Mouse (Mus musculus) hindbrain, embryonic 10.5 days (tissue): Measurements from ENCODE around the gene Cdk2ap2. TPM values are rescaled to one million over a fixed set of nuclear protein-coding genes. Genes with fewer than 3 reads are reported as not detected.
"Not testable (repeated sequence)": the region's sequence is repeated elsewhere in the genome, so short reads cannot be mapped to it uniquely, and the experiment has no call there.

ENCODE experiments used
- DNase-seq: peaks from one replicate; pipeline ENCODE4 v3.0.0-alpha.2; 2017; ENCODE audit warnings: low spot score
- H3K27ac ChIP-seq: fragments of 300-500 bp; sonication (generic); 2 replicates; pipeline ENCODE4 v1.5.1; 2016; ENCODE audit warnings: mild to moderate bottlenecking, moderate library complexity
- H3K27me3 ChIP-seq: fragments of 300-500 bp; sonication (generic); 2 replicates; pipeline ENCODE4 v1.6.1; 2016; ENCODE audit warnings: mild to moderate bottlenecking; ENCODE audit not compliant: poor library complexity, insufficient read depth, severe bottlenecking
- H3K36me3 ChIP-seq: fragments of 300-500 bp; sonication (generic); 2 replicates; pipeline ENCODE4 v1.6.1; 2016; ENCODE audit warnings: mild to moderate bottlenecking, moderate library complexity
- H3K4me1 ChIP-seq: fragments of 300-500 bp; sonication (generic); replicated peaks from 2 replicates; pipeline ENCODE4 v1.6.1; 2016; ENCODE audit warnings: mild to moderate bottlenecking
- H3K4me3 ChIP-seq: fragments of 300-500 bp; sonication (generic); 2 replicates; pipeline ENCODE4 v1.5.1; 2016; ENCODE audit warnings: mild to moderate bottlenecking, moderate library complexity
- H3K9me3 ChIP-seq: fragments of 300-500 bp; sonication (generic); 2 replicates; pipeline ENCODE4 v1.6.1; 2016; ENCODE audit warnings: mild to moderate bottlenecking, moderate library complexity
- WGBS: fragments of 180-500 bp; shearing (Covaris S2); methylation state at CpG from one replicate; pipeline ENCODE4 v1.1.7; 2016; 5-methylcytosine and 5-hydroxymethylcytosine counted together
- polyA plus RNA-seq: library from polyadenylated mRNA; unstranded; fragments of >200 nt; fragmentation: Nextera tagmentation; extraction: Ambion mirVana; gene quantifications from 2 replicates; pipeline ENCODE4 v1.2.1, GENCODE M21; 2016

The Cdk2ap2 gene
- polyA plus RNA-seq, 1 experiment from 2014 or later: 93.3 TPM

DNA sequence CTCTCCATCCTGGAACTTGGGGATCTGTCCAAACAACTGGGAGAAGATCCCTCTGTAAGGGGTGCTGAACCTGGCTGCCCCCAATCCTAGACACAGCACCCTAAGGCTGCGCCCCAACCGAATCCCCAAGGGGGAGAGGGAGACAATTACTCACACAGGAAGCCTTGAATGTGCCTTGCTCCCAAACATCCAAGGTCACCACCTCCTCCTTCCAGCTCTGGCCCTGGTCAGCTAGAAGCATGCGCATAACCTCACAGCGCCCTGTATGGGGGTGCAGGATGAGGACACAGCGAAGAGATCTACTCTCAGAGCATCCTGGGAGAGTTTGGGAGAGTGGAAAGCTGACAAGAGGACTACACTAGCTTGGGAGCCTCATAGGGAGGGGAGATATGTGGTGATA lies 38.4 kb upstream of the Cdk2ap2 start:
- H3K27me3 ChIP-seq: no peaks in the 10 kb centered on the region
- no peaks in the 10 kb centered on the region for H3K36me3 ChIP-seq
- no peaks in the 10 kb centered on the region for H3K9me3 ChIP-seq
- DNase-seq: no peak
- no peak overlapping the region for H3K27ac ChIP-seq
- no peak overlapping the region for H3K4me3 ChIP-seq
- 86% methylated on average over 5 of the region's 5 CpGs for WGBS
- peaks cover 12% of the 10 kb centered on the region for H3K4me1 ChIP-seq

DNA sequence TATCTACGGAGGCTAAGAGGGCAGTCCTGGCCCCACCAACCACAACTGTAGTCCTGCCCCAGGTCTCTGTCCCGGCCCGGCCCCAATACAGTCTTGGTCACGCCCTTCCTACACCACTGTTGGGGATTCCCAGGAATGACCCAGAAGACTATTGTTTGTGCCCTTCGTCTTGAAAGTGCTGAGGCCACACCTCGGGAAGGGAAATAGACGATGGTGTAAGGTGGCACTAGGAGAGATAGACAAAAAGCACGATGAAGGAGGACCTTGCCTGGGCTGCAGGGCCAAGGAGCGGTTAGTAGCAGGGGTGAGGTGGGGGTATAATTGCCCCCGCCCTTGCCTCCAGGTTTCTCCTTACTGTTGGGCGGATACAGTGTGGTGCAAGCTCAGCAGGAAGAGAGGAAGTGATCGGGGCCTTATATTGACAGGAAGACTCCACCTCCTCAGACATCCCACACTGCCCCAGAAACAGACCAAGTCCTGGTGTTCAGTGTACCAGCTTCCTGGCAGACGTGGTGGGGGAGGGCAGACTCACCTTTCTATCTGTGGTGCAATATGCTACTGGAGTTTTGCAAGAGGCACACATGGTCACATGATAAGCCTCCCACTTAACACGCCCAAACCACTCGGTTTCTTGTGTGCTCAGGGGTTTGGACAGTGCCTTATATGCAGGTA lies 37.8 kb upstream of the Cdk2ap2 start, which contains the start of gene Gstp3:
Gene Gstp3, minus strand, starts transcription at position 501 of the 672 bp plus-strand sequence.
- Histone ChIP-seq H3K9me3 (no peaks in the 10 kb centered on the region), H3K4me3 (no peak within 1 kb of the TSS), H3K27me3 (no peaks in the 10 kb centered on the region), H3K27ac (no peak within 1 kb of the TSS), H3K4me1 (peaks cover 12% of the 10 kb centered on the region), H3K36me3 (no peaks in the 10 kb centered on the region)
- no peak for DNase-seq
- WGBS: 83% methylated on average over 15 of the region's 15 CpGs

DNA sequence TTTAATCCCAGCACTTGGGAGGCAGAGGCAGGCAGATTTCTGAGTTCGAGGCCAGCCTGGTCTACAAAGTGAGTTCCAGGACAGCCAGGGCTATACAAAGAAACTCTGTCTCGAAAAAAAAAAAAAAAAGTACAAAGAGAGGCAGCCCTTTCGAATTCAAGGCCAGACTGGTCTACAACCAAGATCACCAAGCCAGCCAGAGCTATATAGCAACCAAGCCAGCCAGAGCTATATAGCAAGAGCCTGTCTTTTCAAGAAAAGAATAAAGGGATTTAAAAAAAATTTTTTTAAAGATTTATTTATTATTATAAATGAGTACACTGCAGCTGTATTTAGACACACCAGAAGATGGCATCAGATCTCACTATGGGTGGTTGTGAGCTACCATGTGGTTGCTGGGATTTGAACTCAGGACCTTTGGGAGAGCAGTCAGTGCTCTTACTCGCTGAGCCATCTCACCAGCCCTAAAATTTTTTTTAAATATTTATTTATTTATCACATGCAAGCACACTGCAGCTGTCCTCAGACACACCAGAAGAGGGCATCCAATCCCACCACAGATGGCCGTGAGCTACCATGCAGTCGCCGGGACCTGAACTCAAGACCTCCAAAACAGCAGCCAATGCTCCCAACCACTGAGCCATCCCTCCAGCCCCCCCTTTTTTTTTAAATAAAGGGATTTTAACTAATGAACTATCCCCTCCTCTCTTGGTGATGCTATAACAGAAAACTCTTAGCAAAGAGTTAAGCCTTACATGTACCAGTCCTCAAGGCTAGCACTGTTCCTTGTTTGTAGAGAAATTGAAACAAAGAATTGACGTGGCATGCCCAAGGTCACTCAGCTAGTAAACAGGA lies 36.7 kb upstream of the Cdk2ap2 start:
- not testable (repeated sequence) for H3K27ac ChIP-seq, H3K4me3 ChIP-seq, DNase-seq, H3K36me3 ChIP-seq, H3K27me3 ChIP-seq, H3K9me3 ChIP-seq
- H3K4me1 ChIP-seq: peaks cover 12% of the 10 kb centered on the region
- 88% methylated on average over 8 of the region's 8 CpGs for WGBS

DNA sequence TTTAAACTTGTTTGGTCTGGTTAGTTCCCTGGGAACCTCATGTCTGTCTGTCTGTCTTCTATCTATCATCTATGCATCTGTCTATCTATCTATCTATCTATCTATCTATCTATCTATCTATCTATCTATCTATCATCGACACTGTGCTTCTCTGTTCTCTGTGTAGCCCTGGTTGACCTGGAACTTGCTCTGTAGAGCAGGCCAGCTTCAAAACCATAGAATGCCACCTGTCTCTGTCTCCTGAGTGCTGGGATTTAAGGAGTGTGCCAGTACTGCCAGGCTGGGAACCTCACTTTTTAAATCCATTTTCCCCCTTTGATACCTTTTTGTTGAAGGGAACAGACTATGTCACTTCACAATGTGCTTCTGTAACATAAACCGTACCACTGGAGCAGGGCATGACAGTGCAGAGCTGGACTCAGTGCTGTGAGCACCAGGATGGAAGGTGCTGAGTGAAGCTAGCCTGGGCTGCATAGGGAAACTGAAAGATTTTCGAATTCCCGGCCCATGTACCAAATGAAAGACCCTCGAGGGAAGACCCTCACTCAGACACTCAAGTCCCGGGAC lies 36.0 kb upstream of the Cdk2ap2 start:
- 93% methylated on average over 6 of the region's 6 CpGs for WGBS
- no peaks in the 10 kb centered on the region for H3K27me3 ChIP-seq
- DNase-seq: no peak
- no peak overlapping the region for H3K4me3 ChIP-seq
- H3K36me3 ChIP-seq: no peaks in the 10 kb centered on the region
- no peaks in the 10 kb centered on the region for H3K9me3 ChIP-seq
- peaks cover 8% of the 10 kb centered on the region; the same call in 1 of the 2 replicates for H3K4me1 ChIP-seq
- H3K27ac ChIP-seq: no peak overlapping the region

DNA sequence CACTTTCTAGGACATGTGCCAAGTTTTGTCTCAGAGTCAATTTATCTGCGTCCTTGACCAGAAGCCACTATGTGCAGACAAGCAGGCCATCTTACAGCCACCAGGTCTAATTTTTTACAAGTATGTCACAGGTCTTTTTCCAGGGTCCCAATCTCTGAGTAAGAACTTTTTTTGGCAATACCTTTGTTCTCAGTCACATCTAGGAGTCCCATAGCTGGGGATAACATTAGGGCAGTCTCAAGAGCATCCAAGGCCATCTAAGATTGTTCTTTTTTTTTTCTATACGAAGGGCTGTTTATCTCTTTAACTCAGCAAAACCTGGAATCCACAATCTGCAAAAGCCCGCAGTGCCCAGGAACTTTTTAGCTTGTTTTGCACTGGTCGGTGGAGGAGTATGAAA lies 33.6 kb upstream of the Cdk2ap2 start:
- WGBS: 83% methylated on average over 4 of the region's 4 CpGs
- not testable (repeated sequence) for H3K27me3 ChIP-seq, H3K36me3 ChIP-seq, H3K9me3 ChIP-seq, H3K27ac ChIP-seq, H3K4me3 ChIP-seq, DNase-seq, H3K4me1 ChIP-seq

DNA sequence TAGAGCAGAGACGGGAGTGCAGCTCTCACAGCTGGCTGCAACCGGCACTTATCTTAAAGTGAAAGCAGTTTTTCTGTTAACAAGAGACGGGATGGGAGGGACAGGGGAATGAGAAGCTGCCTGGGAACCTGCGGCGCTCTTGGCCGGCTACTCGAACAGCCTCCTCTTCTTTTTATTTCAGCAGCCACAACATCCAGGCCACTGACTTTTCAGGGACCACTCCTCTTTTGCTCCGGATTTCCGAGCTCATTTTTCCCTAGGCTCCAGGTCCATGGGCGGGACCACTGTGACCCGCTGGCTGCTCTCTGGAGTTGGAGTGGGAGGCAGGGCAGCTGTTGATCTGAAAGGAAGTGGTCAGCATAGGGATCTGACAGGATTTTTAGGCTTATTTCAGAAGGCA lies 32.5 kb upstream of the Cdk2ap2 start:
- H3K27ac ChIP-seq, H3K9me3 ChIP-seq, H3K4me3 ChIP-seq, H3K4me1 ChIP-seq, H3K36me3 ChIP-seq, DNase-seq, H3K27me3 ChIP-seq: not testable (repeated sequence)
- 54% methylated on average over 7 of the region's 11 CpGs for WGBS

DNA sequence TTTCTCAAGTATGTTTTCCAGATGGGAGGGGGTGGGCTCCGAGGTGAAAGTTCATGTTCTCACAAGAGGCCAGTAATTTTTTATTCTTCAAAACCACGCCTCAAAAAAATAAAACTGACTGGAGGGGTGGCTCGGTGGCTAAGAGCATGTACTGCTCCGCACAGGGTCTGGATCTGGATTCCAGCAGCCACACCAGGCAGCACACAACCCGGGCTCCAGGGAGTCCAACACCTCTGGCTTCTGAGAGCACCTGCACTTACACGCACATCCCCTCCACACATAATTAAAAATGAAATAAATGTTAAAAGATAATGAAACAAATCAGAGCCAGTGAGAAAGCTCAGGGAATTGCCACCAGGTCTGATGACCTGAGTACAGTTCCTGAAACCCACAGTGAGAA lies 30.7 kb upstream of the Cdk2ap2 start:
- DNase-seq: no peak
- H3K27ac ChIP-seq: no peak overlapping the region
- no peak overlapping the region for H3K4me3 ChIP-seq
- 91% methylated on average over 6 of the region's 6 CpGs for WGBS
- peaks cover 5% of the 10 kb centered on the region; the same call in 1 of the 2 replicates for H3K4me1 ChIP-seq
- H3K27me3 ChIP-seq: no peaks in the 10 kb centered on the region
- H3K36me3 ChIP-seq: no peaks in the 10 kb centered on the region
- no peaks in the 10 kb centered on the region for H3K9me3 ChIP-seq

DNA sequence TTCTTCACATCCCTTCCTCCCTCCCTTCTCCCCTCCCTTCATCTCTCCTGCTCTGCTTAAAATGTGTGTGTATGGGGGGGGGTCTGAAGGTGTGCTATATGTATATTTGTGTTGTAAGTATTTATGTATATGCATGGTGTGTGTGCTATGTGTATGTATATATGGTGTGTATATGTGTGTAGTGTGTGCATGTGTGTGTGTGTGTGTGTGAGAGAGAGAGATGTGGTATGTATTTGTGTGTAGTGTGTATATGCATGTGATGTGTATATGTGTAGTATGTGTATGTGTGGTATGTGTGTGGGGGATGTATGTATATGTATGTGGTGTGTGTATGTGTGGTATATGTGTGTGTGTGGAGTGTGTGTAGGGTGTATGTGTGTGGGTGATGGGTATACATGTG lies 30.1 kb upstream of the Cdk2ap2 start:
- Histone ChIP-seq H3K9me3 (no peaks in the 10 kb centered on the region), H3K4me3 (no peak overlapping the region), H3K27me3 (no peaks in the 10 kb centered on the region), H3K27ac (no peak overlapping the region), H3K36me3 (no peaks in the 10 kb centered on the region), H3K4me1 (peaks cover 5% of the 10 kb centered on the region; the same call in 1 of the 2 replicates)
- DNase-seq: no peak

DNA sequence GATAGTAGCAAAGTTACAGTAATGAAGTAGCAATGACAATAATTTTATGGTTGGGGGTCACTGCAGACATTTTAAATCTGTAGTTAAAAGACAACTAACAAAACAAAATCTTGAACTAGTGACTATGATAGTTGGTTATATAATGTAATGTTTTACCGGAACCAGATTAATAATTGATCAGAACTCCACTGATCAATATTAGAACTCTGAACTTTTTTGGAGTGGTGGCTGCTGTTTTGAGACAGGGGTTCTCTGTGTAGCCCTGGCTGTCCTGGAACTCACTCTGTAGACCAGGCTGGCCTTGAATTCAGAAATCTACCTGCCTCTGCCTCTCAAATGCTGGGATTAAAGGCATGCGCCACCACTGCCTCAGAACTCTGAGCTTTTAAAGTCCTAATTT lies 28.7 kb upstream of the Cdk2ap2 start:
- not testable (repeated sequence) for H3K4me3 ChIP-seq, H3K27me3 ChIP-seq, H3K27ac ChIP-seq, H3K4me1 ChIP-seq, DNase-seq, H3K9me3 ChIP-seq, H3K36me3 ChIP-seq
- WGBS: 92% methylated on average over 2 of the region's 2 CpGs

DNA sequence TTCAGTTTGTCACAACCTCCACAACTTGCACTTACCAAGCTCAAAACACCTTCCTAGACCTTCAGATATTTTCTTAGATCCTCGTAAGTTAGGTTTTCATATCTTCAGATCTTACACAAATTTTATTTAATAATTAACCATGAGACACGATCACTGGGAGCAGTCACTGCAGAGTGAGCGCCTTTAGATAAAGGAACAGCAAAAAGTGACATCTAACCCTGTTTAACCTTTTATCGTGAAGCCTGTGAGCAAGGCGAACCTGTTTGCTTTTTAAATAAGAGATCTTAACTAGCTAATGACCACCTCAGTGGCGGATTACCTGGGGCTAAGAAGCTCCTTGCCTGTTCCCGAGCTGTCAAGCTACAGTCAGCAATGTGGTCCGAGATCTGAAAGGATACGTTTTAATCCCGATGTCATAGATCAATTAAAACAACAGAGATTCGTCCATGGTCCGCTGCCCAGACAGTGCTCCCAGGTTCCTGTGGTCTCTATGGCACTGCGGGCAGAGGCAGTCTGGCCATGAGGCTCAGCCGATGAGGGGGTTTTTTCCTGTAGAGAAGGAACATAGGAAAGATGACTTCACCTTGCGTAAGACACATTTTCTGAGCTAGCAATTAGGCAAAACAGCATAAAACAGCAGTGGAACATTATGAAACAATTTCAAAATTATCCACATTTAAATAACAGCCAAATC lies 28.1 kb upstream of the Cdk2ap2 start:
- Histone ChIP-seq H3K4me3 (no peak overlapping the region), H3K36me3 (no peaks in the 10 kb centered on the region), H3K27me3 (no peaks in the 10 kb centered on the region), H3K4me1 (peaks cover 5% of the 10 kb centered on the region; the same call in 1 of the 2 replicates), H3K27ac (no peak overlapping the region), H3K9me3 (no peaks in the 10 kb centered on the region)
- WGBS: 68% methylated on average over 15 of the region's 15 CpGs
- DNase-seq: no peak

DNA sequence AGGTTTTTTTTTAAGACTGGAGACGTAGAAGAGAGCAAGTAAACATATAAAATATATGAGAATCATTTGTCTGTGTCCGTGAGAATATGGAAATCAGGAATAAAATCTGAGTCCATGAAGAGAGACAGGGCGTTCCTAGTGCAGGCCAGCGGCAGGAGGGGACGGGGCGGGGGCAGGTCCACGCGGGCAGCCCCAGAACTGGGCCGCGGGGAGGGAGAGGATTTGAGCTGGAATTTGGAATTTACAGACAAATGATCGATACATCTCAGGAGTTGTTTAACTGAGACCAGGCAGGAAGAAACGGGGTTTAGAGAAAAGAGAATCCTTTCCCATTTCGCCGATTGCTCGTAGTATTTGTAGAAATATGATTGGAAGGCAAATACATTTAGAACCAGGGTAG lies 26.7 kb upstream of the Cdk2ap2 start:
- H3K4me3 ChIP-seq: no peak overlapping the region
- no peaks in the 10 kb centered on the region for H3K9me3 ChIP-seq
- DNase-seq: no peak
- 73% methylated on average over 15 of the region's 15 CpGs for WGBS
- no peak overlapping the region for H3K27ac ChIP-seq
- H3K4me1 ChIP-seq: peaks cover 5% of the 10 kb centered on the region; the same call in 1 of the 2 replicates
- H3K36me3 ChIP-seq: no peaks in the 10 kb centered on the region
- no peaks in the 10 kb centered on the region for H3K27me3 ChIP-seq

DNA sequence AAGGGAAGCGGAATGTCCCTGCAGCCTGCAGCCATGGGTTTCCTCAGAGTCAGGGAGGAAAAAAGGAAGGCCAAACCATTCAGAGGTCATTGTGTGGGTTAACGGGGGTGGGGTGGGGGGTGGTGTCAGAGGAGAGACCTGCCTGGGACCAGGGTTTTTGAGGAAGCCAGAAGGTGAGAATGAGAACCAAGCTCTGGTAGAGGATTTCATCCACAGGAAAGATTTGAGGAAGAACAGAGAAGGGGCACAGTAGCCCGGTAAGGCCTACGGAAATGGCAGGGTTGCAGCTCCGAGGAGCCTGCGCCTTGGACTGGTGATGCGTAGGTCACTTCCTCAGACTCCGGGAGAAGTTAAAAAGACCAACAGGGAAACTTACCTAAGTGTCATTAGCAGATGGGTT lies 26.2 kb upstream of the Cdk2ap2 start:
- 82% methylated on average over 8 of the region's 8 CpGs for WGBS
- DNase-seq: no peak
- Histone ChIP-seq H3K9me3 (no peaks in the 10 kb centered on the region), H3K4me1 (peaks cover 5% of the 10 kb centered on the region; the same call in 1 of the 2 replicates), H3K36me3 (no peaks in the 10 kb centered on the region), H3K27ac (no peak overlapping the region), H3K4me3 (no peak overlapping the region), H3K27me3 (no peaks in the 10 kb centered on the region)
